Mouse (Mus musculus): Measurements from ENCODE around the gene Kctd8. TPM values are rescaled to one million over a fixed set of nuclear protein-coding genes. Genes with fewer than 3 reads are reported as not detected.

The Kctd8 gene
- 3.5 and 4.8 TPM in 2 replicates for polyA plus RNA-seq (2015; fragmentation: Nextera tagmentation; extraction: Ambion mirVana)

DNA sequence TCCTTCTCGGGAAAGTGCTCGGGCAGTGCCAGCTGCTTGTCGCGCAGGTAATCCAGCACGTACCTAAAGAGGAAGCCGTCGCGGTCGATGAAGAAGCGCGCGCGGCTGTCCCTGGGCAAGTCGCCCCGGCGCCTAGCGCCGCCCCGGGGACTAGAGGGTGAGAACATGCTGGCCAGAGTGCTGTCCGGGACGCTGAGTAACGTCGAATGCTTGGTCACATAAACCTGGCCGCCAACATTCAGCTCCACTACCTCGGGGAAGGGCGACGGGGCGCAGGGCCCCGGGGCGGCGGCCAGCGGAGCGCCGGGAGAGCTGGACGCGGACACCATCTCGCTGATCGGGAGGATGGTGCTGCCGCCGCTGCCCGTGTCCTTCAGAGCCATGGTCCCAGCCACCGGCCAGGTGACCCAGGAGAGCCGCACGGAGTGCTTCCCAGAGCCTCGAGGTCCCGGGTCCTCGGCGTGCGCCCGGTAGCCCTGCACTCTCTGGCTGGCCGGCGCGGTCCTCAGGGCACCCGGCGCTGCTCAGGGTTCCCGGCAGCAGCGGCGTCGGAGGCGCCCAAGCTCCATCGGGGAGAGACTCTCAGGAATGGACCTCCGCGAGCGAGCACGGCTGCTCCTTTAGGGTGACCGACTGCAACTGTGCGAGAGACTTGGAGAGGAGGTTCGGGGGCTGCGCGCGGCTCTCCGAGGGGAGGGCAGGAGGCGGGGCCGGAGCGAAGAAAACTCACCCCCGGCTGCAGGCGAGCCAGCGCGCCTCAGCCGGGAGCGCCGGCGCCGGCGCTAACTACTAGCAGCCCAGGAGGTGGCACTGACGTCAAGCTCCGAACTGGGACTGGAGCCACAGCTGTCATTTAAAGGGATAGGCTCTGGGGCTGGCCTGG is at the start of gene Kctd8:
Gene Kctd8 (minus strand): TSS at position 761 of the 883 bp plus-strand sequence.
- H3K4me1 ChIP-seq: peaks cover 12% of the 10 kb centered on the region; the same call in 1 of the 2 replicates
- WGBS: under 1% methylated on average over 85 of the region's 87 CpGs
- peaks cover 23% of the 10 kb centered on the region for H3K27me3 ChIP-seq
- peak within 1 kb of the TSS; percentile 62 for H3K4me3 ChIP-seq
- peak within 1 kb of the TSS; percentile 75 for H3K9ac ChIP-seq
- H3K36me3 ChIP-seq (ENCODE audit: poor library complexity, severe bottlenecking): no peaks in the 10 kb centered on the region
- no peaks in the 10 kb centered on the region for H3K9me3 ChIP-seq (replicated peaks)
- peak within 1 kb of the TSS; percentile 86 for H3K4me2 ChIP-seq
- ATAC-seq: peak; percentile 94
- H3K27ac ChIP-seq: no peak within 1 kb of the TSS

DNA sequence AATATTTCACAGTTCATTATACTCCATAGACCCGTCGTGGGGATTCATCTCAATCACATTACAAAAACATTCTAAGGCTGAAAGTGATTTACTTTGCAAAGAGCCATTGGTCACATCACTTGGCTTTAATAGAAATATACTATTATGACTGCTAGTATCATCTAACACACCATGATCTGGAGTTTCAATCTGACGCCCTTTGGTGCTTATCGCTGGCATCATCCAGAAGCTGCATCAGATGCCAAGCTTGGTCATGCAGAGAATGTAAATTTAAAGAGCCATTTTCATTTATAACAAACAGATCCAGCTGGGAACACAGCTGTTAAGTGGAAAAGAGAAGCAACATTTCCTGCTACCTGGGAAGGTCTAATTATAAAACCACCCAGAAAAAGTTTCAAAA is 37.6 kb upstream of the Kctd8 start:
- H3K36me3 ChIP-seq (ENCODE audit: poor library complexity, severe bottlenecking): no peaks in the 10 kb centered on the region
- no peaks in the 10 kb centered on the region for H3K27me3 ChIP-seq
- no peaks in the 10 kb centered on the region for H3K9me3 ChIP-seq (replicated peaks)
- H3K4me1 ChIP-seq: no peaks in the 10 kb centered on the region
- no peak overlapping the region for H3K4me2 ChIP-seq
- H3K27ac ChIP-seq: no peak overlapping the region
- H3K4me3 ChIP-seq: no peak overlapping the region
- no peak for ATAC-seq
- WGBS: 89% methylated on average over 4 of the region's 4 CpGs
- H3K9ac ChIP-seq: no peak overlapping the region

DNA sequence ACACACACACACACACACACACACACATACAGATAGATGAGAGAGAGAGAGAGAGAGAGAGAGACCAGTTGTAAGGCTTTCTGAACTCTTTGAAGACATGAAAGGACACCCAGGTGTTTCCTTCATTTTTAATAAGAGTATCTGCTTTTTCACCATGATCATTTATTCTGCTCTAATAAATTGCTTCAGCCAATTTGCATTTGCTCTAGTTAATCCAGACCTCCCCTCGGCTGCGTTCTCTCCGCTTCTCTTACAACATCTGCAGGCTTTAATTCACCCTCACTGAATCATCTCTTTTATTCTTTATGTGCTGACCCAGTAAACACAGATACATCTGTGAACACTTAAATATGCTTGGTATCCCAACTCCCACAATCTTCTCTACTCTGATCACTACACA is 9.1 kb upstream of the Kctd8 start:
- Histone ChIP-seq H3K4me2 (no peak overlapping the region), H3K9me3 (replicated peaks) (no peaks in the 10 kb centered on the region), H3K9ac (no peak overlapping the region), H3K4me3 (no peak overlapping the region), H3K27me3 (no peaks in the 10 kb centered on the region), H3K36me3 (ENCODE audit: poor library complexity, severe bottlenecking) (no peaks in the 10 kb centered on the region), H3K27ac (no peak overlapping the region), H3K4me1 (no peaks in the 10 kb centered on the region)
- 69% methylated on average over 3 of the region's 3 CpGs for WGBS
- ATAC-seq: no peak

DNA sequence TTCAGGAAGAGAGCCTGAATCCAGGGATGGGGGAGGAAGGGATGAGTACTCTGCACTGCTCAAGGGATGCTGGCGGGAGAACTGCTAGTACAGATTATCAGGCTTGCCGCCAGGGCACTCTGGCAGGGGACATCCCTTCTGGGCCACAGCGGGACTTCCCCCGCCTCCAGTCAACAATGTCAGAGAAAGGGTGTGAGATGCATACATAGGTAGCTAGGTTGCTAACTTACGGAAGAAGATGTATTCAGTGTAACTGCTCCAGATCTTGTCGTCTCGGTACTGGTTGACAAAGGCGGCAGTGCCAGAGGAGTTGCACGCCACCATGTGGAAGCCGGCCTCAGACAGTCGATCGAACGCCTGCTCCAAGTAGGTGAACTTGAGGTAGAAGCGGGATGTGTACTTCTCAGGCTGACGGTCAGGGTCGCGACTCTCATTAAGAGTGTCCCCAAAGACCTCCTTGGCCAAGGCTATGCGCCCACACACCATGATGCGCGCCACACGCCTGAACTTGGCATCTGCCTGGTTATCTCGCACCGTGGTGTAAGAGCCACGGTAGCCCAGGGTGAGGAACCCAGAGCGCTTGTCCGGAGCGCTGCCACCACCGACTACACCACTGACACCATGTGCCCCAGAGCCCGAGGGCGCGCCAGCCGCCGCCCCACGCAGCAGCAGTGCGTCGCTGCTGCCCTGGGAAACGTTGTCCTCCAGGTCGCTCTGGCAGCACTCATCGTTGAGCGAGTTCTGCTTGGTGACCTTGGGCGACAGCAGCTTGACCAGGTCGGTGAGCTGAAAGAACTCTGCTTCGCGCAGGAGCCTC is 1.2 kb downstream of the Kctd8 start:
- Histone ChIP-seq H3K27ac (no peak overlapping the region), H3K4me1 (peaks cover 12% of the 10 kb centered on the region; the same call in 1 of the 2 replicates)
- WGBS: 2% methylated on average over 44 of the region's 44 CpGs

DNA sequence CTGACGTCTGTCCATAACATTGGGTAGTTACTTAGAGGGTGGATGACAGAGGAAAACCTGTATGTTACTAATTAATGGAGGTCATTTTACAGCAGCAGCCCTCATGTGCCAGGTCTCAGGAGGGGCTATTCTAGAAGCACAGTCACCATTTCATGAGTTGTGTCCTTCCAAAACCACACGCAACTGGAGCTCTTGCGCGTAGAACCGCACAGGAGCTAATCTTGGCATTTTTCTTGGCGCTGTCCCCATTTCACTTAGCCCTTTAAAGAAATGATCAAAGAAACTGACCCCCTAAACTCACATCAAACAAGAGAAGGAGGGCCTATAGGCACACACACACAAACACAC is 1.9 kb downstream of the Kctd8 start:
- peaks cover 23% of the 10 kb centered on the region for H3K27me3 ChIP-seq
- H3K4me2 ChIP-seq: peak overlapping the region; percentile 86
- peaks cover 12% of the 10 kb centered on the region; the same call in 1 of the 2 replicates for H3K4me1 ChIP-seq
- 74% methylated on average over 6 of the region's 6 CpGs for WGBS
- no peaks in the 10 kb centered on the region for H3K9me3 ChIP-seq (replicated peaks)
- no peaks in the 10 kb centered on the region for H3K36me3 ChIP-seq (ENCODE audit: poor library complexity, severe bottlenecking)
- H3K4me3 ChIP-seq: peak overlapping the region; percentile 62; the same call in 1 of the 2 replicates
- H3K9ac ChIP-seq: no peak overlapping the region
- no peak for ATAC-seq
- no peak overlapping the region for H3K27ac ChIP-seq

More for the DNA sequence above, 1.2 kb downstream of the Kctd8 start:
- Histone ChIP-seq H3K36me3 (ENCODE audit: poor library complexity, severe bottlenecking) (no peaks in the 10 kb centered on the region), H3K4me3 (peak overlapping the region; percentile 62), H3K9me3 (replicated peaks) (no peaks in the 10 kb centered on the region), H3K9ac (peak overlapping the region; percentile 75), H3K27me3 (peaks cover 23% of the 10 kb centered on the region), H3K4me2 (peak overlapping the region; percentile 86)
- peak; percentile 51 for ATAC-seq

DNA sequence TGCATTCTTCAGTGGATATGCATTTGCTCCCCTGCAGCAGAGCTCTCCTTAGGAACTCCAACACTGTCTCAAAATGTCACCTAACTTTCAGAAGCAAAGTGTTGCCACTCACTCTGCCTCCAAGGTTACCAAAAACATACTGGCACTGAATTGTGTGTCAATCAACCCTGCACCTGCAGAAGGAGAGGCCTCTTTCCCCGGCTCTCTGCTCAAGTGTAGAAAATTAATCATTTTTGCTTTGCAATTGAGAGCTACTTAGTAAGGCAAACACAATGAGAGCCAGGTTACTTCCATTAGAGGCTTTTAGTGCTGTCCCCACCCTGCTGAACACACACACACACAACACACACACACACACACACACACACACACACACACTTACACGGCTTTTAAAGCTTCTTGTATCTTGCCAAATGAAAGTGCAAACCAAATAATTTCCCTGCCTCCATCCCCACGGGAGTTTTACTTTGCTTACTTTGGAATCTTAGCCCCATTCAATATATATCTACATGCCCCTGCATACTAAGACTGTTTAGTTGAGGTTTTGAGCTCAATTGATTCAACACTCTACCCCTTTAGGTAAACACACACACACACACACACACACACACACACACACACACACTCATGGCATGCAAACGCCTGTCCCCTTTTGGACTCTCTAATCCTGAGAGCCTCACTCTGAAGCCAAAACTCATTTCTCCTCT is 2.4 kb downstream of the Kctd8 start:
- H3K27ac ChIP-seq: no peak overlapping the region
- H3K9me3 ChIP-seq (replicated peaks): no peaks in the 10 kb centered on the region
- H3K4me2 ChIP-seq: peak overlapping the region; percentile 86
- no peaks in the 10 kb centered on the region for H3K36me3 ChIP-seq (ENCODE audit: poor library complexity, severe bottlenecking)
- peaks cover 23% of the 10 kb centered on the region for H3K27me3 ChIP-seq
- 48% methylated on average over 4 of the region's 4 CpGs for WGBS
- H3K4me3 ChIP-seq: peak overlapping the region; percentile 10
- ATAC-seq: no peak
- H3K4me1 ChIP-seq: peaks cover 12% of the 10 kb centered on the region; the same call in 1 of the 2 replicates
- no peak overlapping the region for H3K9ac ChIP-seq

DNA sequence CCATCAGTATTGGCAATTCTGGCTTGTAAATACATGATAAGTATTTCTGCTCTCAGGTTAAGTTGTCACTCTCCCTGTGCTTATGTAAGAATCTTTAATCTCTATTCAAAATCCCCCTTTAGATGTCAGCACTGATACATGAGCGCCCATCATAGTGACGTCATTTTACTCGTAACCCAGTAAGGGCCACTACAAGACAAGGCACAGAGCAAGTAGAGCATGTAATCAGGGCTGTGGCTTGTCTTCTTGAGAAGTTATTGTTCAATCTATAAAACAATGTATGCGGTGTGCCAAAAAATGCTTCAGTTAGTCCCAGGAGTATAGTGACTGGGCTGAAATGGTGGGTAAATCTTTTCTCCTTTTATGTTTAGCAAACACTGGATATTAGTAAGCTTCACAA is 13.9 kb downstream of the Kctd8 start:
- 69% methylated on average over 4 of the region's 4 CpGs for WGBS

DNA sequence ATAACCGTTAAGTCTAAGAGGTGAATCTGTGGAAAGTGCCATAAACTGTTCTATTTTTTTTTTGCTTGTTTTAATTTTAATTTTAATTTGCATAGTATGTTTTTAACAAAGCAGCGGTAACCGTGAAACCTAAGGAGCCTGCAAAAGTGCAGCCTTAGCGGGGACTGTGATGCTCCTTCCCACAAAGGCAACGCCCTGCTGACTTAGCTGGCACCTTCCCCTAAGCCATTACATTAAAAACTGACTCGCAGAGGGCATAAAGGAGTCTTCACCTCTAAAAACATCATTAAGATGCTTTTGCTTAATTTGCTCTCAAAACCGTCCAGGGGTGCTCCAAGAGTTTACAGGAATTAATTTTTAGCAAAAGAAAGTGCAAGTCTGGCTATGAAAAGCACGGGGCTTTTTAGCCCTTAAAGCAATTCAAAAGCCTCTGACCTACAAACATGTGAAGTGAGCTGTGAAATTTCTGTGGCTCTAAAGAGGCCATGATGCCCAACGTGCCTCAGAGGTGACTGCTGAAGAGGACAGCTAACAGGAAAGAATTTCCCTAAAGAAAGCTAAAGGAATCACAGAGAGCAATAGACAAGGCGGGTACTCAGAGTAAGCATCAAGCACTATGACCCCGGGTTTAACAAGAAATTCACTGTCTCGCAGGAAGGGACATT is 16.8 kb downstream of the Kctd8 start:
- Histone ChIP-seq H3K27ac (no peak overlapping the region), H3K36me3 (ENCODE audit: poor library complexity, severe bottlenecking) (no peaks in the 10 kb centered on the region), H3K9ac (no peak overlapping the region), H3K4me3 (no peak overlapping the region), H3K4me1 (0 out of 2 replicates have a peak, but pooled peaks cover 4% of the 10 kb centered on the region), H3K27me3 (no peaks in the 10 kb centered on the region), H3K4me2 (no peak overlapping the region), H3K9me3 (replicated peaks) (no peaks in the 10 kb centered on the region)
- ATAC-seq: no peak
- WGBS: 15% methylated on average over 12 of the region's 12 CpGs

More for the DNA sequence above, 13.9 kb downstream of the Kctd8 start:
- no peak for ATAC-seq
- Histone ChIP-seq H3K9me3 (replicated peaks) (no peaks in the 10 kb centered on the region), H3K9ac (no peak overlapping the region), H3K4me2 (no peak overlapping the region), H3K4me1 (0 out of 2 replicates have a peak, but pooled peaks cover 4% of the 10 kb centered on the region), H3K27me3 (no peaks in the 10 kb centered on the region), H3K27ac (no peak overlapping the region), H3K36me3 (ENCODE audit: poor library complexity, severe bottlenecking) (no peaks in the 10 kb centered on the region), H3K4me3 (no peak overlapping the region)

DNA sequence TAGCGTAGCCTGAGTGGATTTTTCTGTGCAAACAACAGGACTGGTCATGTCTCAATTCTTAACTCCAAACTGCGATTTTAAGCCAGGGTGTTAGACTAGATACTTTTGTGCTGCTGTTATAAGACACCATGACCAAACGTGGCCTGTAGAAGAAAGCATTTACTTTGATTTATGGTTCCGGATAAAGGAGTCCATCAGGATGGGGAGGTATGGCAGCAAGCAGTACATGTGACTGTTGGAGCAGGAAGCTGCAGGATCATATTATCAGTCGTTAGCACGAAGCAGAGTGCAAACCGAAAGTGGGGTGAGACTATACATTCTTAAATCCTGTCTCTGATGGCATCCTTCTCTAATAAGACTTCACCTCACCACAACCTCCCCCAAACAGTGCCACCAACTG is 28.9 kb downstream of the Kctd8 start:
- H3K9me3 ChIP-seq (replicated peaks): no peaks in the 10 kb centered on the region
- WGBS: 91% methylated on average over 7 of the region's 7 CpGs

DNA sequence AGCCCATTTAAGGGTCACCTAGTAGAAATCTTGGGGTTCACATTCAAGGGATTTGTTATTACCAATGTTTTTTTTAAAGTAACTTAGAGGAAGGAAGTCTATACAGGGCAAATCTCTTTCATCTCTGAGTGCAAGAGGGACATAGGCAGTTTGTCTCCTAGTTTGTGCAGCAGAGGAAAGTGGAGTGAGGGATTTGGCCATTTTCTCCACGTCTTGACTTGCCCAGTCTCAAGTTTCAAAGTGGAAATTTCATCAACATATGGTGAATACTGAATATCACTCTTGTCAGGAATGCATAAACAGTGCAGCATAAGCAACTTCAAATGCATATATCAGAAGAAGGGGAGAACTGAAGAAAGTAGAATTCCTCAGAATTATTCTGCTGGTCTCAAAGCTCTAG is 39.8 kb downstream of the Kctd8 start:
- ATAC-seq: no peak
- Histone ChIP-seq H3K9ac (no peak overlapping the region), H3K27ac (no peak overlapping the region), H3K4me2 (no peak overlapping the region), H3K27me3 (no peaks in the 10 kb centered on the region), H3K4me3 (no peak overlapping the region), H3K4me1 (no peaks in the 10 kb centered on the region), H3K36me3 (ENCODE audit: poor library complexity, severe bottlenecking) (no peaks in the 10 kb centered on the region), H3K9me3 (replicated peaks) (no peaks in the 10 kb centered on the region)
- 47% methylated on average over 1 of the region's 1 CpGs for WGBS

More for the DNA sequence above, 28.9 kb downstream of the Kctd8 start:
- Histone ChIP-seq H3K27ac (no peak overlapping the region), H3K4me3 (no peak overlapping the region), H3K36me3 (ENCODE audit: poor library complexity, severe bottlenecking) (no peaks in the 10 kb centered on the region), H3K9ac (no peak overlapping the region), H3K4me1 (no peaks in the 10 kb centered on the region), H3K4me2 (no peak overlapping the region), H3K27me3 (no peaks in the 10 kb centered on the region)
- no peak for ATAC-seq

DNA sequence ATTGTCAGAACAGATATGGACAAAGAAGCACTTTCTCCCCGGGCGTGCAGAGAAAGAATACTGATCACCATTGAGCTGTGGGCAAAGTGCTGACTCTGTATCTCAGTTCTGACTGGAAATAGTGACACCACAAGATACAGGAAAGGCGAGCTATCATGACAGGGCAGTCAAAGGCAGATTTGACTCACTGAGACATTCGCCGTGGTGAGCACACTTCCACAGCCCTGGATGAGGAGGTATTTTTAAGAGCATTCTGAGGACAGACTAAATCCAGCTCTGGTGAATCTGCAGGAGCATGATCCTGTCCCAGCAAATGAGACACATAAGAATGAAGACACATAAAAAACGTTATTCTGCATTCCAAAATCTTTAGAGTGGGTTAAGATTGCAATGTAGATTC is 49.1 kb downstream of the Kctd8 start:
- Histone ChIP-seq H3K9me3 (replicated peaks) (no peaks in the 10 kb centered on the region), H3K36me3 (ENCODE audit: poor library complexity, severe bottlenecking) (no peaks in the 10 kb centered on the region), H3K4me1 (no peaks in the 10 kb centered on the region), H3K27ac (no peak overlapping the region), H3K9ac (no peak overlapping the region), H3K4me2 (no peak overlapping the region), H3K4me3 (no peak overlapping the region), H3K27me3 (no peaks in the 10 kb centered on the region)
- ATAC-seq: no peak
- 83% methylated on average over 6 of the region's 6 CpGs for WGBS
